In genomic region chr5:135189281-135190022, GRCm38 (mm10) we compare ENCODE assay signal across 8 mouse cellular contexts. TPM values are rescaled to one million over a fixed set of nuclear protein-coding genes. Genes with fewer than 3 reads are reported as not detected.
A peak's percentile ranks its signal among the peaks of the same experiment; 100 is the strongest.
DNase-seq lines count a peak whose midpoint lies in the region; ATAC-seq and TF ChIP-seq lines count a peak whose summit lies in the region.
"Had no signal": no experiment of that assay in that cellular context is flagged by ENCODE, and none has a peak within 500 bp of the region (broad histone marks: within the 10 kb centered on the region; RNA-seq: fewer than 3 reads in every experiment).

No protein-coding gene starts in this region.

- no peak for ATAC-seq in lung, embryonic 16.5 days (ENCODE audit: low read depth)
- no peak for ATAC-seq in forebrain, embryonic 13.5 days
- no peak for ATAC-seq in limb, embryonic 14.5 days (ENCODE audit: low FRiP score, low read depth)
- no peak for ATAC-seq in stomach, postnatal 0 days (ENCODE audit: low FRiP score, low TSS enrichment)
- no peak for ATAC-seq in CD4-positive, CD25-positive, alpha-beta regulatory T cell, adult 4 months

- WGBS in lung, embryonic 16.5 days = 25% methylated on average over 2 of the region's 2 CpGs
- WGBS in forebrain, embryonic 13.5 days = 69% methylated on average over 2 of the region's 2 CpGs
- 50% methylated on average over 2 of the region's 2 CpGs for WGBS in limb, embryonic 14.5 days
- 21% methylated on average over 2 of the region's 2 CpGs for WGBS in stomach, postnatal 0 days

- H3K4me2 ChIP-seq in lung, embryonic 16.5 days (ENCODE audit: low read depth, low read length) = peak overlapping the region; percentile 78
- peak overlapping the region; percentile 70 for H3K4me2 ChIP-seq in forebrain, embryonic 13.5 days
- peak overlapping the region; percentile 73 for H3K4me2 ChIP-seq in limb, embryonic 14.5 days (replicated peaks; ENCODE audit: low read depth, low read length, severe bottlenecking)
- H3K4me2 ChIP-seq in stomach, postnatal 0 days (replicated peaks; ENCODE audit: low read depth) = peak overlapping the region; percentile 65

- peak overlapping the region; percentile 98 for H3K9ac ChIP-seq in lung, embryonic 16.5 days (ENCODE audit: low read length)
- peak overlapping the region; percentile 98 for H3K9ac ChIP-seq in forebrain, embryonic 13.5 days
- peak overlapping the region; percentile 96; the same call in 1 of the 2 replicates for H3K9ac ChIP-seq in limb, embryonic 14.5 days (ENCODE audit: low read depth, low read length, severe bottlenecking)
- peak overlapping the region; percentile 51; the same call in 1 of the 2 replicates for H3K9ac ChIP-seq in stomach, postnatal 0 days (ENCODE audit: low read length)

- no peak for TF ChIP-seq EP300 in stomach, postnatal 0 days (optimal IDR thresholded peaks at IDR 0.05)

- H3K4me1 ChIP-seq in lung, embryonic 16.5 days (replicated peaks; ENCODE audit: control insufficient read depth, insufficient read depth, low read length) = peaks cover 23% of the 10 kb centered on the region
- peaks cover 37% of the 10 kb centered on the region for H3K4me1 ChIP-seq in forebrain, embryonic 13.5 days
- peaks cover 19% of the 10 kb centered on the region for H3K4me1 ChIP-seq in limb, embryonic 14.5 days (ENCODE audit: control insufficient read depth, insufficient read depth, low read length)
- H3K4me1 ChIP-seq in stomach, postnatal 0 days (replicated peaks; ENCODE audit: control insufficient read depth, insufficient read depth) = peaks cover 3% of the 10 kb centered on the region; the same call in 1 of the 2 replicates

- H3K27me3 ChIP-seq in lung, embryonic 16.5 days (ENCODE audit: control insufficient read depth, insufficient read depth, low read depth, low read length) = no peaks in the 10 kb centered on the region
- no peaks in the 10 kb centered on the region for H3K27me3 ChIP-seq in forebrain, embryonic 13.5 days
- H3K27me3 ChIP-seq in limb, embryonic 14.5 days (ENCODE audit: control insufficient read depth, insufficient read depth, low read length) = no peaks in the 10 kb centered on the region
- H3K27me3 ChIP-seq in stomach, postnatal 0 days (ENCODE audit: control insufficient read depth, insufficient read depth, low read length) = no peaks in the 10 kb centered on the region

- no peak for DNase-seq in lung, postnatal 10 days
- no peak for DNase-seq in limb, embryonic 14.5 days (ENCODE audit: low spot score)
- DNase-seq in stomach, postnatal 0 days (ENCODE audit: low spot score) = no peak
- DNase-seq in urinary bladder, postnatal 36 days (ENCODE audit: low spot score in 2 of 2) = no peak
- DNase-seq: kidney, adult 11 months had no signal

- H3K9me3 ChIP-seq in lung, embryonic 16.5 days (ENCODE audit: control insufficient read depth, low read length) = no peaks in the 10 kb centered on the region
- H3K9me3 ChIP-seq in forebrain, embryonic 13.5 days (replicated peaks) = no peaks in the 10 kb centered on the region; the same call in 1 of the 2 replicates
- H3K9me3 ChIP-seq in limb, embryonic 14.5 days (ENCODE audit: control insufficient read depth, low read length) = no peaks in the 10 kb centered on the region
- H3K9me3 ChIP-seq in stomach, postnatal 0 days (ENCODE audit: control insufficient read depth, low read length) = no peaks in the 10 kb centered on the region

- no peaks in the 10 kb centered on the region for H3K36me3 ChIP-seq in lung, embryonic 16.5 days (ENCODE audit: control insufficient read depth, insufficient read depth, low read length)
- peaks cover 21% of the 10 kb centered on the region; the same call in 1 of the 2 replicates for H3K36me3 ChIP-seq in forebrain, embryonic 13.5 days (ENCODE audit: poor library complexity, severe bottlenecking)
- H3K36me3 ChIP-seq in limb, embryonic 14.5 days (ENCODE audit: control insufficient read depth, insufficient read depth, low read length) = peaks cover 8% of the 10 kb centered on the region
- H3K36me3 ChIP-seq in stomach, postnatal 0 days (ENCODE audit: control insufficient read depth, insufficient read depth, low read length) = no peaks in the 10 kb centered on the region

- no peak overlapping the region for H3K27ac ChIP-seq in lung, embryonic 16.5 days (ENCODE audit: low read length)
- H3K27ac ChIP-seq in forebrain, embryonic 13.5 days = no peak overlapping the region
- H3K27ac ChIP-seq in limb, embryonic 14.5 days (replicated peaks; ENCODE audit: low read depth, low read length) = no peak overlapping the region
- H3K27ac ChIP-seq in stomach, postnatal 0 days (replicated peaks) = no peak overlapping the region; the same call in 1 of the 2 replicates

- H3K4me3 ChIP-seq in lung, embryonic 16.5 days (ENCODE audit: low read length) = peak overlapping the region; percentile 99
- peak overlapping the region; percentile 99 for H3K4me3 ChIP-seq in forebrain, embryonic 13.5 days
- peak overlapping the region; percentile 99 for H3K4me3 ChIP-seq in limb, embryonic 14.5 days (replicated peaks; ENCODE audit: low read length)
- peak overlapping the region; percentile 92; the same call in 1 of the 2 replicates for H3K4me3 ChIP-seq in stomach, postnatal 0 days (ENCODE audit: low read depth, low read length)

- TF ChIP-seq POLR2A in limb, embryonic 14.5 days (IDR thresholded peaks at IDR 0.05; ENCODE audit: borderline replicate concordance, extremely low read depth, insufficient read depth, insufficient read length) = no peak

- no peak for TF ChIP-seq CTCF in stomach, postnatal 0 days (IDR thresholded peaks at IDR 0.05; ENCODE audit: low read depth)

RNA-seq across cellular contexts. Expression of gene Baz1b, which starts 2.4 kb away (rescaled TPM):
- 33.8 and 35.3 TPM in 2 replicates for polyA plus RNA-seq in lung, embryonic 16.5 days (2015; fragmentation: Nextera tagmentation; extraction: Ambion mirVana)
- polyA plus RNA-seq in forebrain, embryonic 13.5 days (2015; fragmentation: Nextera tagmentation; extraction: Ambion mirVana) = 50.1 and 51.4 TPM in 2 replicates
- polyA plus RNA-seq in limb, embryonic 14.5 days (2012; rRNA removed) = 72.7 and 73.0 TPM in 2 replicates
- polyA plus RNA-seq in limb, embryonic 14.5 days (2014; fragmentation: Nextera tagmentation; extraction: Ambion mirVana) = 52.3 and 58.8 TPM in 2 replicates
- polyA plus RNA-seq in stomach, postnatal 0 days (2015; fragmentation: Nextera tagmentation; extraction: Ambion mirVana) = 9.6 and 10.2 TPM in 2 replicates
- 10 to 100 TPM; 25.2 to 25.4 TPM for polyA plus RNA-seq in CD4-positive, CD25-positive, alpha-beta regulatory T cell, adult 4 months (2017; shearing (Covaris generic))

RNA-seq across cellular contexts. Expression of gene Bcl7b, which starts 21.4 kb away (rescaled TPM):
- polyA plus RNA-seq in lung, embryonic 16.5 days (2015; fragmentation: Nextera tagmentation; extraction: Ambion mirVana) = 53.3 and 56.2 TPM in 2 replicates
- polyA plus RNA-seq in forebrain, embryonic 13.5 days (2015; fragmentation: Nextera tagmentation; extraction: Ambion mirVana) = 48.9 and 50.8 TPM in 2 replicates
- polyA plus RNA-seq in limb, embryonic 14.5 days (2012; rRNA removed) = 20.6 and 24.6 TPM in 2 replicates
- polyA plus RNA-seq in limb, embryonic 14.5 days (2014; fragmentation: Nextera tagmentation; extraction: Ambion mirVana) = 43.3 and 46.2 TPM in 2 replicates
- 46.4 and 50.4 TPM in 2 replicates for polyA plus RNA-seq in stomach, postnatal 0 days (2015; fragmentation: Nextera tagmentation; extraction: Ambion mirVana)
- 10 to 100 TPM; 47.1 to 79.6 TPM for polyA plus RNA-seq in CD4-positive, CD25-positive, alpha-beta regulatory T cell, adult 4 months (2017; shearing (Covaris generic))

RNA-seq across cellular contexts. Expression of gene Tbl2, which starts 40.0 kb away (rescaled TPM):
- polyA plus RNA-seq in lung, embryonic 16.5 days (2015; fragmentation: Nextera tagmentation; extraction: Ambion mirVana) = 20.6 and 22.6 TPM in 2 replicates
- 18.8 and 19.3 TPM in 2 replicates for polyA plus RNA-seq in forebrain, embryonic 13.5 days (2015; fragmentation: Nextera tagmentation; extraction: Ambion mirVana)
- 23.2 and 25.7 TPM in 2 replicates for polyA plus RNA-seq in limb, embryonic 14.5 days (2012; rRNA removed)
- polyA plus RNA-seq in limb, embryonic 14.5 days (2014; fragmentation: Nextera tagmentation; extraction: Ambion mirVana) = 29.8 and 32.1 TPM in 2 replicates
- polyA plus RNA-seq in stomach, postnatal 0 days (2015; fragmentation: Nextera tagmentation; extraction: Ambion mirVana) = 9.9 and 11.6 TPM in 2 replicates
- 1 to 10 TPM; 4.8 to 5.3 TPM for polyA plus RNA-seq in CD4-positive, CD25-positive, alpha-beta regulatory T cell, adult 4 months (2017; shearing (Covaris generic))
